Mouse (Mus musculus) neural tube, embryonic 13.5 days (tissue): ENCODE results near the gene Gm20388. TPM values are rescaled to one million over a fixed set of nuclear protein-coding genes. Genes with fewer than 3 reads are reported as not detected.

ENCODE experiments used
- ATAC-seq: fragments of 200-750 bp; cut with Nextera tagmentation; 2 replicates; pipeline ENCODE4 v1.8.0; 2017; ENCODE audit warnings: low read depth, mild to moderate bottlenecking, moderate TSS enrichment, moderate library complexity
- H3K27ac ChIP-seq: fragments of 300-500 bp; sonication (generic); replicated peaks from 2 replicates; pipeline ENCODE4 v1.5.1; 2015; ENCODE audit warnings: moderate library complexity, mild to moderate bottlenecking, inconsistent platforms
- H3K27me3 ChIP-seq: fragments of 300-500 bp; sonication (generic); 2 replicates; pipeline ENCODE4 v1.6.1; 2015; ENCODE audit warnings: mild to moderate bottlenecking, inconsistent platforms
- H3K36me3 ChIP-seq: fragments of 300-500 bp; sonication (generic); 2 replicates; pipeline ENCODE4 v1.6.1; 2015; ENCODE audit warnings: mild to moderate bottlenecking, inconsistent platforms
- H3K4me1 ChIP-seq: fragments of 300-500 bp; sonication (generic); replicated peaks from 2 replicates; pipeline ENCODE4 v1.6.1; 2015; ENCODE audit warnings: inconsistent platforms
- H3K4me2 ChIP-seq: fragments of 300-500 bp; sonication (generic); 2 replicates; pipeline ENCODE4 v1.6.1; 2015; ENCODE audit warnings: inconsistent platforms, mild to moderate bottlenecking, moderate library complexity
- H3K4me3 ChIP-seq: fragments of 300-500 bp; sonication (generic); 2 replicates; pipeline ENCODE4 v1.5.1; 2015; ENCODE audit warnings: mild to moderate bottlenecking, inconsistent platforms
- H3K9ac ChIP-seq: fragments of 300-500 bp; sonication (generic); 2 replicates; pipeline ENCODE4 v1.6.1; 2015; ENCODE audit warnings: moderate library complexity, mild to moderate bottlenecking, inconsistent platforms
- H3K9me3 ChIP-seq: fragments of 300-500 bp; sonication (generic); 2 replicates; pipeline ENCODE4 v1.6.1; 2016; ENCODE audit warnings: inconsistent platforms
- WGBS: fragments of 180-500 bp; shearing (Covaris S2); methylation state at CpG from one replicate; pipeline ENCODE4 v1.1.7; 2015; 5-methylcytosine and 5-hydroxymethylcytosine counted together
- polyA plus RNA-seq: library from polyadenylated mRNA; unstranded; fragments of >200 nt; fragmentation: Nextera tagmentation; extraction: Ambion mirVana; gene quantifications from 2 replicates; pipeline ENCODE4 v1.2.1, GENCODE M21; 2015

Gm20388 gene
- polyA plus RNA-seq, 1 experiment from 2014 or later = 0.27 TPM

DNA sequence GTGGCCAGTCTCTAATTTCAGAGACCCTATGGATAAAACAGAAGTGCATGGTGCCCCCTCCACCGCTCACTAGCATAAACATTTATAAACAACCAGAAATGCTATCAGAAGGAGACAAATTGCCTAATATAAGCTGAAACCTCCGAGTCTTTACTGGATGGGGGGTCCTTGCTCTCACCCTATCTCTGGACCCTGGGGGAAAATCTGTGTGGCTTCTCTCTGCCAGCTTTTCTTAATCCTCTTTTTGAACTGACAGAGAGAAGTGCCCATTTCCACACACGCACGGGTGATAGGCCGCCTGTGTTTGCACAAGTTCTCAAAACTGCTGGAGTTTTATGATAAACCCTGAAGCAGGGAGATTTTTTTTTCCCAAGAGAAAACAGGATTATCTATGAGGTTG is 3744.1 kb downstream of the Gm20388 start:
- 11% methylated on average over 5 of the region's 5 CpGs for WGBS
- Histone ChIP-seq H3K36me3 (peaks cover 34% of the 10 kb centered on the region), H3K4me3 (peak overlapping the region; percentile 82), H3K9me3 (no peaks in the 10 kb centered on the region), H3K9ac (peak overlapping the region; percentile 94), H3K4me2 (peak overlapping the region; percentile 74), H3K27ac (no peak overlapping the region), H3K4me1 (peaks cover 24% of the 10 kb centered on the region), H3K27me3 (no peaks in the 10 kb centered on the region)
- ATAC-seq = no peak

- Histone ChIP-seq H3K9me3 (no peaks in the 10 kb centered on the region), H3K36me3 (peaks cover 40% of the 10 kb centered on the region), H3K27ac (no peak overlapping the region), H3K4me1 (peaks cover 24% of the 10 kb centered on the region), H3K4me2 (peak overlapping the region; percentile 74), H3K27me3 (no peaks in the 10 kb centered on the region), H3K4me3 (peak overlapping the region; percentile 82), H3K9ac (peak overlapping the region; percentile 94)
- 5% methylated on average over 8 of the region's 8 CpGs for WGBS
- ATAC-seq = no peak
These were observed 3744.7 kb downstream of the Gm20388 start for GRCm38 (mm10) chr8:123655351-123655779.

- no peak overlapping the region for H3K4me2 ChIP-seq
- no peak overlapping the region for H3K27ac ChIP-seq
- H3K4me1 ChIP-seq = peaks cover 22% of the 10 kb centered on the region
- ATAC-seq = no peak
- H3K36me3 ChIP-seq = peaks cover 65% of the 10 kb centered on the region
- H3K4me3 ChIP-seq = no peak overlapping the region
- H3K9me3 ChIP-seq = no peaks in the 10 kb centered on the region
- no peaks in the 10 kb centered on the region for H3K27me3 ChIP-seq
- WGBS = 90% methylated on average over 8 of the region's 8 CpGs
- no peak overlapping the region for H3K9ac ChIP-seq
These were observed 3747.2 kb downstream of the Gm20388 start for GRCm38 (mm10) chr8:123657826-123658225.

GRCm38 (mm10) chr8:123659469-123660057 is 3748.9 kb downstream of the Gm20388 start:
- no peak overlapping the region for H3K27ac ChIP-seq
- H3K4me3 ChIP-seq = no peak overlapping the region
- ATAC-seq = no peak
- H3K4me2 ChIP-seq = no peak overlapping the region
- H3K4me1 ChIP-seq = peaks cover 15% of the 10 kb centered on the region
- no peaks in the 10 kb centered on the region for H3K9me3 ChIP-seq
- peaks cover 82% of the 10 kb centered on the region for H3K36me3 ChIP-seq
- 78% methylated on average over 10 of the region's 10 CpGs for WGBS
- H3K9ac ChIP-seq = no peak overlapping the region
- no peaks in the 10 kb centered on the region for H3K27me3 ChIP-seq

DNA sequence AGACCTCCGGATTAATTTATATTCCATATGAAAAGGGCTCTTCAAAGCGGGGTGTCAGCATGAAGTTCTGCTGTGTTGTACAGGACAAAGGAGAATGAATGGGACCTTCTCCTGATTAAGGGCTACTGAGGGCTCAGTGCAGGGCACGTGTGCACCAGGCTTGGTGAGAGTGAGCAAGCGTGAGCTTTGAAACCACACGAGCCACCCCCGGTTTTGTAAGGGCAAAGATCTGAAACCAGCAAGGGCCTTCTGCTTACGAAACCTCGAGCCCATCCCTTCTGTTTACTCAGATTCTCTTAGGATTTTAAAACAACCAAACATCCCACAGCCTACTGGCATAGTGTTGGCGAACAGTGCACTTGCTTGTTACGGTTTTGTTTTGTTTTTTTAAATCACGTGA is 3750.9 kb downstream of the Gm20388 start:
- H3K36me3 ChIP-seq = peaks cover 78% of the 10 kb centered on the region
- no peaks in the 10 kb centered on the region for H3K4me1 ChIP-seq
- H3K9me3 ChIP-seq = no peaks in the 10 kb centered on the region
- no peak overlapping the region for H3K4me2 ChIP-seq
- 87% methylated on average over 11 of the region's 11 CpGs for WGBS
- H3K4me3 ChIP-seq = no peak overlapping the region
- no peak overlapping the region for H3K9ac ChIP-seq
- H3K27me3 ChIP-seq = no peaks in the 10 kb centered on the region
- ATAC-seq = no peak
- H3K27ac ChIP-seq = no peak overlapping the region

DNA sequence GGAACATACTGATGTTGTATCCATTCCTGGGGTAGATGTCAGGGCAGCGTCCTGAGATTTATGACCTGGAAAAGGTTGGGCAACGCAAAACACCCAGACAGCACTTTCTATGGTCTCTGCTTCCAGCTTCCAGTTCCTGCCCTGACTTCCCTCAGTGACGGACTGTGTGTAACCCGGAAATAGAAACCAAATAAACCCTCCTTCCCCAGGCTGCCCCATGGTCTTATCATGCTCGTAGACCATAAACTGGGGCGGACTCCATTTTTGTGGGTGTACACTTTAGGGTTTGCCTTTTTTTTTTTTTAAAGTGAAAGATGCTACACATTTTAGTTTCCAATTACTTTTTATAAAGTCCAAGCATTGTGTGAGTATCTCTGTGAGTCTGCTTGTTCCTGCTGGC is 3754.9 kb downstream of the Gm20388 start:
- H3K36me3 ChIP-seq = peaks cover 41% of the 10 kb centered on the region
- H3K4me2 ChIP-seq = no peak overlapping the region
- 0 out of 2 replicates have a peak, but pooled peaks cover 2% of the 10 kb centered on the region for H3K4me1 ChIP-seq
- no peak overlapping the region for H3K9ac ChIP-seq
- WGBS = 87% methylated on average over 6 of the region's 6 CpGs
- H3K4me3 ChIP-seq = no peak overlapping the region
- ATAC-seq = no peak
- H3K9me3 ChIP-seq = no peaks in the 10 kb centered on the region
- no peaks in the 10 kb centered on the region for H3K27me3 ChIP-seq
- H3K27ac ChIP-seq = no peak overlapping the region

DNA sequence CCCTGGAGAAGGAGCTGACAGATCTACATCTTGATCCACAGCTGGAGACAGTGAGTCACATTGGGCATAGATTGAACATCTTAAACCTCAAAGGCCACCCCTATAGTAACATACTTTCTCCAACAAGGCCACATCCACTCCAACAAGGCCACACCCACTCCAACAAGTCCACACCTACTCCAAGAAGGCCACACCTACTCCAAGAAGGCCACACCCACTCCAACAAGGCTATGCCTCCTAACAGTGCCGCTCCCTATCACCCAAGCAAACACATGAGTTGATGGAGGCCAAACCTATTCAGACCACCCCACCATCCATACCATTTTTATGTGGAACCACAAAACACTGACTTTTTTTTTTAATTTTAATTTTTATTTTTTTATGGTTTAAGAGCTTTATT is 3756.2 kb downstream of the Gm20388 start:
- peaks cover 29% of the 10 kb centered on the region for H3K36me3 ChIP-seq
- H3K9me3 ChIP-seq = no peaks in the 10 kb centered on the region
- WGBS = 84% methylated on average over 1 of the region's 1 CpGs
- no peak overlapping the region for H3K27ac ChIP-seq
- no peaks in the 10 kb centered on the region for H3K27me3 ChIP-seq
- H3K4me3 ChIP-seq = no peak overlapping the region
- H3K9ac ChIP-seq = no peak overlapping the region
- H3K4me1 ChIP-seq = 0 out of 2 replicates have a peak, but pooled peaks cover 8% of the 10 kb centered on the region
- ATAC-seq = no peak
- H3K4me2 ChIP-seq = no peak overlapping the region

DNA sequence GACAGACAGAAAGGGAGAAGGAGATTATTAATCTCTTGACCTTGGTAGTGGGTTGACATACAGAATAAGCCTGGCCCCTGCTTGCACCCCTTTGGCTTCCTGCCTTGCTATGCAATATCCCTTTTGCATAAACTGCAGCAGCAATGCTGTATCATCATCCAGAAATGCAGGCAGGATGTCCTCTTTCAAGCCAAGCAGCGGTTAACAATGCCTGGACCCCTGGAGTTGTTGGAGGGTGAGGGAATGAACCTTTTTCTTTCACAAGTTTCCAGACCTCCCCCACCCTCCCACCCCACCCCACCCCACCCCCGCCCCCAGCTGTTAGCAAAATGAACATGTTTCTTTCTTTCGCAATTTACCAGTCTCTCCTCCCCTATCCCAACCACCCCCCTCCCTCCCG is 3758.0 kb downstream of the Gm20388 start:
- H3K9ac ChIP-seq = no peak overlapping the region
- H3K36me3 ChIP-seq = peaks cover 10% of the 10 kb centered on the region
- WGBS = 49% methylated on average over 4 of the region's 4 CpGs
- no peaks in the 10 kb centered on the region for H3K27me3 ChIP-seq
- H3K4me2 ChIP-seq = no peak overlapping the region
- no peaks in the 10 kb centered on the region for H3K9me3 ChIP-seq
- no peak overlapping the region for H3K27ac ChIP-seq
- ATAC-seq = no peak
- 0 out of 2 replicates have a peak, but pooled peaks cover 8% of the 10 kb centered on the region for H3K4me1 ChIP-seq
- H3K4me3 ChIP-seq = no peak overlapping the region

DNA sequence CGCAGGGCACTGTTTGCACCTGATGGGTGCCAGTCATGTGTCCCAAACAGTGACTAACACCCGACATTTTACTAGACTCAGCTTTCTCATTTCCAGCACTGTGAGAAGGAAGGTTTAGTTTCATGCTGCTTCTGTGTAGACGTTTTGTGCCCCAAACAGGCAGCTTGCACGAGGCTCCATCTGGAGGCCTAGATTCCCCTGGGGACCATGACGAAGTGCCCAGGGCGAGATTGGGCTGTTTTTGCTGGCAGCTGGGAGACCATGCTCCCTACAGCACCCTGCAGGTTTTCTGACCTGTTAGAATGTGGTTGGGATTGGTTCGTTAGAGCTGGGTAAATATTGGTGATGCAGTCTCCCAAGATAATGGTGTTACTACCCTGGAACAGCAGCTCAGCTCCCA is 3760.1 kb downstream of the Gm20388 start:
- 48% methylated on average over 7 of the region's 7 CpGs for WGBS
- peaks cover 16% of the 10 kb centered on the region for H3K4me1 ChIP-seq
- no peak for ATAC-seq

DNA sequence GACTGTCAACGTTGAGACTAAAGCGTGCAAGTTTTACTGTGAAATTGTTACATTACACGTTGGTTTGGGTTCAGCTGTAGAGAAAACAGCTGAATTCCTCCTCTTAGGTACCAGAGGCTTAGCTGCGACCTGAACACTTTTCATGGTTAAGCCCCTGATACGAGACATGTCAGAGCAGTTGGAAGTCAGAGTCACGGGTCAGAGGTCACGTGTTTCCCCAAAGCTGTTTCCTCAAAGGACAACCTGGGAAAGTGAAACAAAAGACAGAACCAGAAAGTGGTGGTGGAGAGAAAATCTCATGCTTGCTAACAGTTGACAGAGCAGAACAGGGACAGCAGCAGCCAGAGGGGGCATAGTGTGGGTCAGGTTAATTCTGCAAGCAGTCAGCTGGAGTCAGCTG is 3760.8 kb downstream of the Gm20388 start:
- no peak overlapping the region for H3K4me2 ChIP-seq
- H3K9me3 ChIP-seq = no peaks in the 10 kb centered on the region
- no peak overlapping the region for H3K4me3 ChIP-seq
- no peak overlapping the region for H3K27ac ChIP-seq
- H3K4me1 ChIP-seq = peaks cover 16% of the 10 kb centered on the region
- no peaks in the 10 kb centered on the region for H3K36me3 ChIP-seq
- 75% methylated on average over 7 of the region's 7 CpGs for WGBS
- H3K9ac ChIP-seq = no peak overlapping the region
- ATAC-seq = no peak
- no peaks in the 10 kb centered on the region for H3K27me3 ChIP-seq

More for the DNA sequence above, 3760.1 kb downstream of the Gm20388 start:
- no peak overlapping the region for H3K4me3 ChIP-seq
- H3K27ac ChIP-seq = no peak overlapping the region
- H3K4me2 ChIP-seq = no peak overlapping the region
- no peaks in the 10 kb centered on the region for H3K9me3 ChIP-seq
- H3K27me3 ChIP-seq = no peaks in the 10 kb centered on the region
- no peak overlapping the region for H3K9ac ChIP-seq
- no peaks in the 10 kb centered on the region for H3K36me3 ChIP-seq

DNA sequence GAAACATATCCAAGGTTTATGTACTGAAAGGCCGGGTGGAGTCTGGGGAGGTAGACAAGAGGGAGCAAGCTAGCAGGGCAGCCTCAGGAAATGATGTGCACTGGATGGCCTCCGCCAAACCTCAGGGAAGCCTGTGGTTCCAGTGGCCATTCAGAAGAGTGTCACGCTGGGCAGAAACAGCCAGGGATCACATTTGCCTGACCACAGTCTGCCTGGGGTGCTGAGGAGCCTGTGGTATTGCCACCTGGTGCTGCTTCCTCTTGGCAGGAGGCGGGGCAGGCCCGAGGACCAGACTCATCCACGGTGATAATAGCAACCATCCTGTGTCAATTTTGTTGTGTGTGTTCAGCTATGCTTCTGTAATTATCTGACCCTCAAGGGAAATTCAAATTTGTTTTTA is 3762.0 kb downstream of the Gm20388 start:
- Histone ChIP-seq H3K4me1 (peaks cover 16% of the 10 kb centered on the region), H3K4me3 (no peak overlapping the region), H3K27ac (no peak overlapping the region), H3K9me3 (no peaks in the 10 kb centered on the region), H3K36me3 (no peaks in the 10 kb centered on the region), H3K4me2 (no peak overlapping the region), H3K27me3 (no peaks in the 10 kb centered on the region), H3K9ac (no peak overlapping the region)
- no peak for ATAC-seq
- WGBS = 61% methylated on average over 6 of the region's 6 CpGs

DNA sequence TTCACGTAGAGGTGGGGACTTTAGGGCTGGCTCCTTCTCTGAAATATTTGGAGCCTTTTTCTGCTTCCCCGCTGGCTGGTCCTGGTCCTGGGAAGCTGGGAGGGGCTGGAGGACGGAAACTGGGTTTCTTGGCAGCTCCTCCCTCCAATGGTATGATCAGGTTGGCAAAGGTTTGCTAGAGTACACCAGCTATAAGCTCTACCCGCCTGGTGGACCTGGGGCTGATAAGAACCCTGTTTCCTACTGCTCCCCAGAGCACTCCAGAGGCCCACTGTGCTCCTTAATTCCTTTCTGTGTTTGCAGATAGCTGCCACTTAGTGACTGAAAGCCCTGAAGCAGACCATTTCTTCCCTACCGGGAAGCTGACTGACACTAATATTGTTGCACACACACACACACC is 3765.0 kb downstream of the Gm20388 start:
- H3K27me3 ChIP-seq = no peaks in the 10 kb centered on the region
- 43% methylated on average over 5 of the region's 5 CpGs for WGBS
- H3K9me3 ChIP-seq = no peaks in the 10 kb centered on the region
- peak overlapping the region; percentile 31; the same call in 1 of the 2 replicates for H3K9ac ChIP-seq
- H3K36me3 ChIP-seq = no peaks in the 10 kb centered on the region
- no peak overlapping the region for H3K4me2 ChIP-seq
- H3K4me1 ChIP-seq = peaks cover 13% of the 10 kb centered on the region
- ATAC-seq = no peak
- H3K4me3 ChIP-seq = no peak overlapping the region
- H3K27ac ChIP-seq = peak overlapping the region; percentile 46

DNA sequence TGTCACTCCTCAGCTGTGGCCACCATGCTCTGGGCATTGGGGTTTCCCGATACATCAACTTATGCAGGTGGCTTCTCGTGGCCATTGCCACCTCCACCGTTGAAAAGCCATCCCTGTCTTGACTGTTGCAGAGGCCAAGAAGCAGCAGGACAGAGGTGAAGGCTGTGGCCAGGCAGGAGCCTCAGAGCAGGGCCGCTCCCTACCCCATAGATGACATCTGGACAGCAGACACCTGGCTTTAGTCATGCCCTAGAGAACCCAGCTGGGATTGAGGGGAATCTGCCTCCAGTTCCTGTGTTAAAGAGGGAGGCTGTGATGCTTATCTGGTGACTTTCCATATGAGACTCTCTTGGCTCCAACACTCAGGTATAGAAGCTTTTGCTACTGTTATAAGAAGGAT is 3767.7 kb downstream of the Gm20388 start:
- no peaks in the 10 kb centered on the region for H3K27me3 ChIP-seq
- no peak overlapping the region for H3K4me3 ChIP-seq
- H3K4me1 ChIP-seq = peaks cover 13% of the 10 kb centered on the region
- ATAC-seq = no peak
- WGBS = 86% methylated on average over 4 of the region's 4 CpGs
- no peaks in the 10 kb centered on the region for H3K9me3 ChIP-seq
- no peak overlapping the region for H3K27ac ChIP-seq
- H3K9ac ChIP-seq = no peak overlapping the region
- no peaks in the 10 kb centered on the region for H3K36me3 ChIP-seq
- no peak overlapping the region for H3K4me2 ChIP-seq
